Mouse (Mus musculus): ENCODE measurements around the gene Morf4l1.

Gene Morf4l1

DNA sequence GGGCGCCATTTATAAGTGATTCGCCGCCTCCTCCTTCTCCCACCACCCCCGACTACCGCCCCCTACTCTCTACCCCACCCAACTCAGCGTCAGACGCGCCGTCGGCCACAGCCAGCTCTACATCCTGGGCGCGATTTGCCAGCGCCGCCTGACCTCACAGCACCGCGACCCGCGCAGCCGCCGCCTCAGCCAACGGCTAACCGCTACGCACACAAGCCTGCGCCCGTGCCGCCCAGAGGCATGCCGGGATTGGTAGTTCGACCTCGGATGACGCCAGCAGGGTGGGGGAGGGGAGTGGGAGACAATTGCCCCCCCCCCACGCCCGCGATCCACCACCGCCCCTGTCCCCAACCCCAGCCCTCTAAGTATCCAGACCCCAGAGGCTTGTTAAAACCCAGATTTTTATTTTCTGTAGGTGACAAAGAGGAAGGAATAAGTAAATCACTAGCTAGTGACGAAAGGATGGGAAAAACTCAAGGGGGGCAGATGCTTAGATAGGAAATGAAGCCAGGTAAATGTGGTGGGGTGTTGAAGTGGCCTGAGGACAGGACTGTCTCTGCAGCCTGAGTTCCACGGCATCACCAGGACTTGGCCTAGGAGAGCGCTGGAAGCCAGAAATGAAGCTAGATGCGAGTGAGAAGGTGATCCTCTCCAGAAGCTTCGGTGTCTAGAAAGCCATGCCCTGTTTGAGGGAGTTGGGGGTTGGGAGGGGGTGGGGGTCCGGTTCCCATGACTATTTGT, at the start of gene Morf4l1:
Gene Morf4l1 (minus strand): TSS at position 208 of the 741 bp plus-strand sequence.
- DNase-seq: peak; percentile 97 to 98

DNA sequence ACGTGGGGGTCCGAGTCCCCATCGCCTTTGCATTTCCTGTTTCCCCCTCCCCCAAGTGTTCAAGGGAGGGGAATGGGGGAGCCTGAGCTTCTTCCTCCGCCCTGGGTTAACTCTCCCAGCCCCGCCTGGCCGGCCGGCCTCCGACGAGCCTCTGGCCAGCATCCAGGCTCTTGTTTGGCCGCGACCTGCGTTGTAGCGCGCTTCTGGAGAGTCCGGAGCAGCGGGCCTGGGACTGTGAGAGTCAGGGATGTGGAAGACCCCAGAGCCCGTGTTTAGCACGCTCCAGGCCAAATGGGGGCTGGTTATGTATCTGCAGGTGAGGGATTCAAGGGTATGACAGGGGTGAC, 49.1 kb upstream of the Morf4l1 start:
- peak; percentile 22 to 34 for DNase-seq

DNA sequence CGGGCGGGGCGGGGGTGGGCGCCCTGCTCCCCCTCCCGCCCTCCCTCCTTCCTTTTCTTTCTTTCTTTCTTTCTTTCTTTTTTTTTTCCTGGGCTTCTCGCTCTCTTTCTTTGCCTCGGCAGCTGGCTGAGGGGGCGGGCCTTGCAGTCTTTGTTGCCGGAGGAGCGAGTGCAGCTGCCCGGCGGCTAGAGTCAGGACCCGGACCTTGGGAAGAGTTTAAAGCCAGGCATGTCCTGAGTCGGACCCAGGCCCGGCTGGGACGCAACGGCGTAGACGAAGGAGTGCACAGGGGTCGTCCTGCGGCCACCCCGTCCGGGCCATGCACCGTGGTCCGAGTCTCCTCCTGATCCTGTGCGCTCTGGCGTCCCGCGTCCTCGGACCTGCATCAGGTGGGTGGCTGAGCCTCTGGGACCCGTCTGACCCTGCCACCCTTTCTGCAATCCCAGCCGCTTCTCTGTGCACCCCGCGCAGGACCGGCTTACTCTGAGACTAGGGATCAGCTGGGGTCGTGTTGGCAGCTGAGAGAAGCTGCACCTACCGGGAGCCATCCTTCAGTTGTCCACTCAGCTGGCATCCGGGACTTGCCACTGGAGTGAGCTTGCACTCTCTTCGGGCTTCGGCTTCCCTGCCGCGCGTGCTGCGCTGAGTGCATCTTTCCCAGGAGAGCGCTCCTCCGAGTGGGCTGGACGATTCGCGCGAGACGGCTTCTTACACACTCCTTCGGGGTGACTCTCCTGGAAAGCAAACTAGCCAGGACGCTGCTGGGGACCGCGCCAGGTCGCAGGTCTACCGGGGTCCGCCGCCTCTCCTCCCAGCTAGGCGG, 48.6 kb upstream of the Morf4l1 start, which contains the start of gene Adamts7:
Gene Adamts7 (plus strand): TSS at position 144 of the 823 bp plus-strand sequence.
- DNase-seq: peak; percentile 23 to 32

DNA sequence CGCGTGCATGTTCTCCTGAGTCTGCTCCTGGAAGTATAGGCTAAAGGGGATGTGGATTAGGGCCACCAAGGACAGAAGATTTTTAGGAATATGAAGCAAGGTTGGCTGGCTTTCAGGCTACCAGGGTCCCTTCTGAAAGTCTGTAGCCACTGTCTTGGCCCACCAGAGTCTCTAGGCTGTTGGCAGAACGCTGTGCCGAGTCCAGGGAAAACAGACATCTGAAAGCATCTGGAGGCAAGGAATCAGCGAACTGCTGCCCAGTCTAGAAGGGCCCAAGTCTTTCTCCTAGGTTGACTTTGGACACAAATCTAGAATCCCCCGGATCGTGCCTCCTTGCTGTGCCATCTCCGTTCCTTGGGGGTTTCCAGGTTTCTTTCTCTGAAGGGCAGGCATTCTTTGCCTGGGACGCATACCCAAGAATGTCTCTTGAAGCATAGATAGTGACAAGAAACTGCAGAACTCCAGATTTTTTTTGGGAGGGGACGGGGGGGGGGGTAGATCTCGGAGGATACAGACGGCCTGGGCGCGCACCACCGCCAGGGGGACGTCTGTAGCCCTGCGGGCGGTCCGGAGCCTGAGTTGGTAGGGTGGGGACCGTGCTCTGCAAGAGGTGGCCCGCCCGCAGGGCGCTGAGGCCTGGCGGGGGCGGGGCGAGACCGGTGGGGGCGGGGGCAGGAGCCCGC, 47.8 kb upstream of the Morf4l1 start:
- DNase-seq: peak; percentile 50 to 67

DNA sequence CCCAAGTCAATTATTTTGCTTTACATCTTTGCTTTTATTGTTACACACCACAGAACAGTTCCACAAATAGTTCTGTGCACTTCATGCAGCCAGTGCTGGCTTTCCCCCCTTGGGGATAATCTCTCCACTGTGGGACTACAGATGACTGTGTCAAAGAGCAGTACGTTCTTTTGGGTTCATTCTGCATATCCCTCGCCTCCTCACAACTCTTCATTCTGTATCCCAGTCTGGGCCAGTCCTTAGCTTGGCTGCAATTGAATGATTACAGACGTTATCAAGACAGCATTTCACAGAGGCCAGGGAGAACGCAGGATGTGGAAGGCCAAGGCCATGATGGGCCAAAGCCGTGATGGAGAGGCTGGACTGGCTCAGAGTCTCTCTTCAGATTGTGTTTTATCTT, 32.3 kb upstream of the Morf4l1 start:
- no peak for DNase-seq

DNA sequence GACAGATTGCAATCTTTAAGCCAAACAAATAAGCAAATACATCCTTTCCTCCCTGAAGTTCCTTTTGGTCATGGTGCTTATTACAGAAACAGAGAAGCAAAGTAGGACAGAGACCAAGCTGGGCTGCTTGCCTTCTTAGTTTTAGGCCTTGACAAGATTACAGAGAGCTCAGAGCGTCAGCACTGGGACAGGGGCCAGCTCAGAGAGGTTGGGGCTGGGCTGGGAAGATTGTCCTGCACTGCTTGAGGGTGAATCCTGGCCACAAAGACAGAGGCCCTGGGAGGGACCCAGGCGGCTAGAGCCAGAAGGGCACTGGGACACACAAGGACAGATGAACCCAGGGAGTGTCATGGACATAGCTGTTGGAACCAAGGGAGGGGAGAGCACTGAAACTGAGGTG, 31.2 kb upstream of the Morf4l1 start:
- no peak for DNase-seq

DNA sequence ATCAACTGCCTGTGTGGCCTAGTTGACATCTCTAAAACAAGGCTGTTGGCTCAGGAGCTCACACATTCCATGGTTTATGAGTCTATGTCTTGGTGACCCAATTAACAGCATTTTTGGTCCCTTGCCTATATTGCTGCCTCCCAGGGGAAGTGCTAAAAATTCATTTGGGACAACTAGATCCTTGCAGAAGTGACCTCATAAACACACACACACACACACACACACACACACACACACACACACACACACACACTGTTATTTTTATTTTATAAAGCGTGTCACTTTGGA, 22.0 kb upstream of the Morf4l1 start:
- DNase-seq: no peak

DNA sequence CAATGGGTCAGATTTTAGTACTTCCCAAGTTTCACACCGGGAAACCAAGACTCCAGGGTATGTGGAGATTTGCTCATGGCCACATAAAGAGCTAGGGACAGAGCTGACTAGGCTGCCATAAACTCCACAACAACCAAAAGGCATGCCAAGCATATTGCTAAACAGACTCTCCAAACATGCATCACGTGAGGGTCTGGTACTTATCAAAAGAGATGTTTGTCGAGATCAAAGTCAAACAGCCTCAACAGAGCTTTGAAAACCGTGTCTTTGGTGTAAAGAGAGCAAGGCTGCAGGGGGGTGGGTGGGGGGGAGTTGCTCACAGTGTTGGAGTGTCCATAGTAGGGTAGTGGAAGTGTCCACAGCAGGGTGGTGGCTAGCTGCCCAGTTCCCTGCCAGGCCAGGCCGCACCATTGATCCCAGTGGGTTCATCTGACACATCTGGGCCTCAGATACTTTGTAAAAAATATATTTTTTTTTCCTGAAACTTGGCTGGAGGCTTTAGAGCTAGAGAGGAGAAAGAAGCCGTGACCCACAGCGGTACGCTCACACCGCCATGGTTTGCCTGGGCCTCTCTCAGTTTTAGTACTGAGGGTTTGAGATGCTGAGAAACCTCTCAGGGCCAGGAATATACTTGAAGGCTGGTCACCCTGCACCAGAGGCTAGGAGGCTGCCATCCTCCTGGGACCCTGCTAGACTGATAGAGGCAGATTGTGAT, 21.5 kb upstream of the Morf4l1 start:
- DNase-seq: peak in 1 of 2 experiments; percentile 46

DNA sequence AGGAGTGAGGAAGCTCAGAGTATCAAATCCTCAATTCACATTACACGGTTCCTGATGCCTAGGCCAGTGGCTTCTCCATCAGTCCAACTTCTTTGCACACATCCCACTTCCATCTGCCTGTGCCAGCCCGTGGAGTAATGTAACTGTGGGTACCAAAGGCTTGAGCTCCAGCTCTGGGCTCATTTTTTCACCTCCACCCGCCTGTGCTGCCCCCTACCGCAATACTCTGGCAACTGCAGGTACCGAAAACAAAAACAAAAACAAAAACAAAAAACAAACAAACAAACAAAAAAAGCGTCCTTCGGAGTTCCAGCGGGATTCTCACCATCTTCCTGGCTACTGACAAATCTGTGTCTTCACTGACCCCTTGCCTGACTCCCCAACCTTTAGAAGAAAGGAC, 20.9 kb upstream of the Morf4l1 start:
- no peak for DNase-seq

DNA sequence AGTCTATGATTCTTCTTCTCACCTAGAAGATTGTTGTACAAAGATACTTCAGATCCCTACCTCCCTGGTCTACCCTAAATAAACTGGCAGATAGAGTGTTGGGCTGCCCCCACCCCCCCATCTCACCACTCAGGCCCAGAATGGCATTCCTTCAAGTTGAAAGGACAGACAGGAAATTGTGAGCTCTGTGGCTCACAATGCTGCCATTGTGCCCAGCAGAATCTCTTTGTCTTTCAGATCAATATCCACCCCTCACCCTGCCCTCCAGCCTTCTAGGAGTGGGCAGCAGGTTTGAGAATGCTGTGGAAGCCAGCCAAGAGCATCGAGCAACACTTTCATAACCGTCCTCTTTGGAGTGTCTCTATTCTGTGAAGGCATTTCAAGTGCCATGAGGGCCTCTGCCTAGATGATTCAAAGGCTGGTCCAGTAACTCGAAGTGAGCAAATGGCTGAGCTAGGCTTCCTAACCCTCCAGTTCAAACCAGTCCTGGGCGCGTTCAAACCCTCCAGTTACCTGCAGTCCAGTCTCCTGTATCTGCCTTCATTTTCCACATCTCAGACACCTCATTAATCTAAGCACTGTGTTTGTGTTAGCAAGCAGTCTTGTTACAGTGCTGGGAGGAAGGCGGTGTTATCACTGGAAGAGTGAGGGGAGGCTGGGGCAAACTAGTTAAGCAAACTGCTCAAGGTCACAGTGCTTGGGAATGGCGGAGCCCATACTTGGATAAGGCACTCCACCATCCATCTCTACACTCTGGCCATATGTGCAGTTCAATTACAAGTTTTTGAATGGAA, 19.2 kb upstream of the Morf4l1 start:
- DNase-seq: no peak

DNA sequence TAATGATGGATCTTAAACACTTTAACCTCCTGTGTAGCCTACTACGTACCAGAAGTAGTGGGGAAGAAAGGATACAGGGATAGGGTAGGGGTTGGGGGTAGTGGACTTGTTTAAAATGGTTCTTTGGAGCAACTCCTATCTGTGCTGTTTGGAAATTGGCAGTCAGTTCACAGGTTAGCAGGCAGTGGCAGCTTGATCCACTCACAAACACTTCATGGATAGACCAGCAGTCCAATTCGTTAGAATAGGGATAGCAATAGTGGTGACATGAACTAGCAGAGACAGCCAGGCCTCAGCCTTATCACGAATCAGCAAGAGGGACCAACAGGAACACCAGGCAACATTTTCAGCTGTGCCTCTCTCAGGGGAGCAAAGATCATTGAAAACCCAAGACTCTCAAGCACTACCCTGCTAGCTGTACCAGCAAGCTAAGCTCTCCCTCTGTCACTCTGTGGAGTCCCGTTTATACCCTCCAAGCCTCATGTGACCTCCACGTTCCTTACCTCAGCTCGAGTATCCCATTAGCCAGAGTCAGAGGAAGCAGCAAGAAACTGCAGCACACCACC, 14.1 kb upstream of the Morf4l1 start:
- no peak for DNase-seq

DNA sequence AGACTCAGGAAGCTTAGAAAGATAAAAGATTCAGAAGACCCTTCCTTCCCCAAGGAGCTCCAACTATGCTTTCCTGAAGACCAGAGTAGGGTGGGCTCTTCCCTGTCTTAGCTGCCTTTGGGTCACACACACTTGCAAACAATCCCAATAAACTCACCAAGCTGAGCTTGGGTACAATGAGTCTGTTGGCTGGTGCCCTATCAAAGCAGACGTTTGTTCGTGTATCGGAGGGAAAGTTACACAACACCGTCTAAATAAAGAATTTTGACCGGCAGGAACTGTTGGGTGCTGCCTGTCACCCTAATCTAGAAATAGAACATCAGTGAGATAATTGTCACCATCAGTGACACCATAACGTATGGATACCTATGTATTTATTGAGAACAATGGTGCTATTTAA, 12.6 kb upstream of the Morf4l1 start:
- DNase-seq: no peak

DNA sequence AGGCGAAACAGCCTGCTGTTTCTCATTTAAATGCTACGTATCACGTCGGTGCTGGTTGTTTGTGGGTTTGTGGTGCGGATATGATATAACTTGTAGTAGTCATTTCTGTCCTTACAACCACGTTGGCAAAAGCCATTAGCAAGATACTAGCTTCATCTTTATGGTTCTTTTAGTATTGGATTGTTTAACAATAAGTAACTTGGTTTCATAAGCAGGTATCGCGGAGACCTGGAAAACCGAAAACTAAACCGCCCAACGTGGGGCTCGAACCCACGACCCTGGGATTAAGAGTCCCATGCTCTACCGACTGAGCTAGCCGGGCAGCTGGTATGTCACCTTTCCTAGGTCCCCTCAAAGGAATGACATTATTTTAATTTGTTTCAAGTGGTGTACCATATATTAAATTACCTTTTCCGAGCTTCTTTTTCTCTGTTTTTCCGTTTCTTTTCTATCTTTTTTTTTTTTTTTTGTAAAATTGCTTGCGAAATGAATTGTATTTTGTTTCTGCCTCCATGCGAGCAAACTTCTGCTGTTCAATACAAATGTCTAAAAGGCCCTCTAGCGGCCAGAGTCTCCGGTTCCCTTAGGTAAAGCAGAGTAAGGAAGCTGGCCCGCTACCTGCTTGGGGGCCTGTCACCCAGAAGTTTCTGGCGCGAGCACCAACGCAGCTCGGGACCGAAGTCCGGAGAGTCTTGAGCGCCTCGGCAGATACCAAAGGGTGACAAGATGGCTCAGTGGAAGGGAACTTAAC, 11.9 kb upstream of the Morf4l1 start:
- peak; percentile 80 to 84 for DNase-seq

DNA sequence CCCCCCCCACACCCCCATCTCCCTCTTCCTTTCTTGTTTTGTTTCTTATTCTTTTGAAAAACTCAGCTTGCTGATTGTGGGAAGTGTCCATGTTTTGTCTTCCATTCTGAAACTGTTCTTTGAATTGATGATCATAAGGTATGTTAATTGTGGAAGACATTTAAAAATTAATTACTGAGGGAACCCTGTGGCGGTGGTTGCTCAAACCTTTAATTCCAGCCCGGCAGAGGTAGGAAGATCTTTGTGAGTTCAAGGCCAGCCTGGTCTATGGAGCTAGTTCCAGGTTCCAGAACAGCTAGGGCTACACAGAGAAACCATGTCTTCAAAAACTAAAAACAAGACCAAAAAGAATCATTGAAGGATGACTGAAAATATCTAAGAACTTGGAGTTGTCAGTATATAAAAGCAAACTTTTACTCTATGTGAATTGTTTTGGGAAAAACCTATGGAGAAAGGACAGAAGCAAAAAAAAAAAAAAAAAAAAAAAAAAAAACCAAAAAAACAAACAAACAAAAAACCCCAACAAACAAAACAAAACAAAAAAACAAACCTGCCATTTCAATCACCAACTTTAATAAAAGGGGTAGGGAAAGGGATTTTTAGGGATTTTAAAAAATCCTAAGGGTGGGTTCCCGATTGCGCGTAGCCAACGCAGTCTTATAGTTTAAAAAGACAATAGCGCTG, 11.0 kb upstream of the Morf4l1 start:
- DNase-seq: no peak

DNA sequence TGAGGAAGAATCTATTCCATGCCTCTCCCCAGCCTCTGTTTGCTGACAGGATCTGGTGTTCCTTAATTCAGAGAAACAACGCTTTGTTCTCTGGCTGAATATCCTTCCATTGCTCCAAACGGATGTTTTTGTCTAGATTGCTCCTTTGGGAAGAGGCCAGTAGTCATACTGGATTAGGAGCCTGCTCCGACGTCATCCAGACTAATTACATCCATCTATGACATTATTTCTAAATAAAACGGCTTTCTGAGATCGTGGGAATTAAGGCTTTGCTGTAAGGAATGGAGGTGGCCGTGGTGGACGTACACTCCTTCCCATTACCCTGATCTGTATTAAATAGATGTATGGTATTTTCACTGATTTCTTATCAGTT, 10.3 kb upstream of the Morf4l1 start:
- DNase-seq: no peak

DNA sequence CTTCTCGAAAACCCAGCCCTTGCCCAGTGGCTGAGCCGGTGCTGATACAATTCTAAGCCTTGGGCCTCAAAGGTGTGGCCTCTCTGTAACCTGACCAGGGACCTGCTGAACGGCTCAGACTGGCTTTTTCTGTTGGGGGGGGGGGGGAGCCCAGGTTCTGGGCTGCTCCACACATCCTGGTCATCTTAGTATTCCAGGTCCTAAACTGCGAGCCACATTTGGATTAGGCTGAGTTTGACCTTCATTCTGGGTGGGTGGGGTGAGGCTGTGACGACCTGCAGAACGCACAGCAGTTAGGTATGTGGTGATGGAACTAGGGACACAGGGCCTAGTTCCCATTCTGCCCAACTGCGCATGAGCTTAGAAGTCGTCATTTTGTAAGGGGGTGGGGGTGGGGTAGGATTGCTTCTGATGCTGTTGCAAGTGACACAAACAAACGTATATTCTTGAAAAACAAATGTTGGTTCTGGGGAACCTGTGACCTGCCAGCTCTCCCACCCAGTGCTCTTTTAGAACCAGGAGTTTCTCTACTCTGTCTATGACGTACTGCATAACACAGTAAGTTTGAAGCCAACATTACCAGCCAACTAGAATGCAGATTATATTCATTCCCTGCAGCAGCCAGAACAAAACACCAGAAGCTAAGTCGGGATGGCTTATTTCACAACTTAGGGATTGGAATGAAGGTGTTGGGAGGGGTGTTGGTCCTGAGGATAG, 9.7 kb upstream of the Morf4l1 start:
- peak; percentile 20 to 46 for DNase-seq

DNA sequence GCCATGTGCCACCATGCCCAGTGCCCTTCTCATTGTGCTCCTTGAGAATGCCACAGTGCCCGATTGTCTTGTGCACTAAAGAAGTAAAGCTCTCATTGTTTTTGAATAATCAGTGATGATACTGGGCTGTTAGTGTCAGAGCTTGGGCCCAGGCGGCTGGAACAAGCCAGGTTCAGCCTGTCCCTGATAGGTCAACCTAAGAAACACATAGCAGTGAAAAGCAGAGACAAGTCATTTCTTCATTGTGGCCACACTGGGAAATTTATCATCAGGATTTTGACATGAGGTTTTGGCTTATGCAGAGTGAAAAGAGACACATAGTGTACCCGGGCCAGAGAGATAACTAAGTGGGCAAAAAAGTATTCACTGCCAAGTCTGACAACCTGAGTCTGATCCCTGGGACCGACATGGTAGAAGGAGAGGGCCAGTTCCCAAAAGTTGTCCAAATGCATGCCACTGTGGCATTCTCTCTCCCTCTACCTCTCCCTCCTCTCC, 7.7 kb upstream of the Morf4l1 start:
- no peak for DNase-seq

DNA sequence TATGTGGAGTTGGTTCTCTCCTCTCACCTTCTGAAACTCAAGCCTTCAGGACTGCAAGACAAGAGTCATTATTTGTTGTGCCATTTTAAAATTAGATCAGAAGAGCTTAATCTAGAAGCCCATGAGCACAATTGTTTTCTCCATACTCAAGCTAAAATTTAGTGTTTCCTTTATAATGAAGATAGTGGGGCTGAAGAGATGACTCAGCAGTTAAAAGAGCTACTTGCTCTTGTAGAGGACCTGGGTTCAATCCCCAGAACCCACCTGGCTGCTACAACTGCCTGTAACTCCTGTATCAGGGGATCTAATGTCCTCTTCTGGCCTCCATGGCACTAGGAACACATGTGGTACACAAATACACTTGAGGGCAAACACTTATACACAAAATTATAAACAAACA, 2.7 kb upstream of the Morf4l1 start:
- DNase-seq: no peak

DNA sequence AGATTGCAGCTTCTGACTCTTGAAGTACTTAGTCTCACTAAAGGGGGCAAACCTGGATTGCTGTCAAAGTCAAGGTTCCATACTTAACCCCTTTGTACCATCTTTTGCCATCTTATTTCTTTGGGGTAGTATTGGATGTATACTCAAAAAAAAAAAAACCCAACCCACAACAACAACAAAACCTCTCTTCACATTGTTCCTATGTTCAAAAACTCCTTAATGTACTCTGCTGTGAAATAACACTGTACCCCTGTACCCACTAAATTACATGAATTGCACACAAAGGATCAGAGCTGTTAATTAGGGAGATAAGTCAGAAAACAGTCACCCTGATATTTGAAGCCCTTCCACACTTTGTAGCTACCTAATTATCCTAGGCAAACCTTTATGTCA, 730 bp upstream of the Morf4l1 start:
- DNase-seq: no peak
